Mouse (Mus musculus) erythroblast, embryonic 14.5 days (primary cell): Measurements from ENCODE around the gene Rara.

Experiments used
- GATA1 ChIP-seq: IDR thresholded peaks from 2 replicates; pipeline ENCODE4 v1.6.1; 2012; ENCODE audit warnings: low read length, inconsistent platforms, mixed read lengths
- TAL1 ChIP-seq: IDR thresholded peaks from 3 replicates; pipeline ENCODE4 v1.6.1; 2012; ENCODE audit warnings: low read length, inconsistent platforms, mixed read lengths

DNA sequence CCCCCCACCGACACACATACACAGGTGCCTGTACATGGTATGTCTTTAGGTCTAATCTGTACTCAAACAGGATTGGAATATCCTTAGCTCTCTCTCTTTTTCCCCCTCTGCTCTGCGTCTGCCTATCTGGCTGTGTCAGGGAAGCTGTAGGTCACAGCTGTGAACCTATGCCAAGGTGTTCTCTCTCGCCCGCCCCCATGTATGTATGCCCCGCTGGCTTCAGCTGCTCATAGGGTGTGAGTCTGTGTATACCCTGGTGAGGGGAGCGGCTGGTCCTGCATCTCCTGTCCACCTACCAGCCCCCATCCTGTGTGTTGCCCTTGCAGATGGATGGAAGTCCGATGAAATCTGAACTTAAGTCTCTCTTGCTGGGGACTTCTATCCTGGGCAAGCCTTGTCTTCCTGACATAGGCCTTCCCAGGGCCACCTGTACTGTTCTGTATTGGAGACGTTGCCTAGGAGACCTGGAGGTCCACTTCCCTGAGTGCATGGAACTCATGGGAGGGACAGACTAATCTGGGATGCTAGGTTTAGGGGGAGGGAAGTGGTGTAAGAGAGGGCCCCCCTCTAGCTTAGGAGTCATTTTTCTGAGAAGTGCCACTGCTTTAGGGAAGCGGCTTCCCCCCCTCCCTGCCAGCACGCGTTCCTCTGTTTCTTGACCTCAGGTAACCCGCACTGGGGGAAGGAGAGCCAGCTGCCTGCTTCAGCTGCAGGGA lies 21.8 kb downstream of the Rara start:
- TF ChIP-seq TAL1: no peak
- TF ChIP-seq GATA1: no peak
